Mouse (Mus musculus) embryonic fibroblast, embryonic 13.5 days (primary cell): Measurements from ENCODE around the gene Btbd35f12. TPM values are rescaled to one million over a fixed set of nuclear protein-coding genes. Genes with fewer than 3 reads are reported as not detected.
"Not testable (repeated sequence)": the region's sequence is repeated elsewhere in the genome, so short reads cannot be mapped to it uniquely, and the experiment has no call there.

Source experiments
- H3K27ac ChIP-seq: 2 replicates; pipeline ENCODE4 v1.5.1; 2012; ENCODE audit warnings: low read length, control low read depth, inconsistent platforms; ENCODE audit not compliant: insufficient read depth
- H3K4me1 ChIP-seq: 2 replicates; pipeline ENCODE4 v1.6.1; 2011; ENCODE audit warnings: low read length; ENCODE audit not compliant: control insufficient read depth, insufficient read depth
- H3K4me3 ChIP-seq: 2 replicates; pipeline ENCODE4 v1.5.1; 2011; ENCODE audit warnings: mild to moderate bottlenecking, control low read depth, low read length; ENCODE audit not compliant: insufficient read depth
- polyA plus RNA-seq: library from polyadenylated mRNA; stranded (reverse); fragments of >200 nt; gene quantifications from 2 replicates; pipeline ENCODE4 v1.2.4, GENCODE M21; 2011; ENCODE audit warnings: low read depth; ENCODE audit not compliant: missing spikeins, insufficient read length

Btbd35f12 gene
- polyA plus RNA-seq, result not detected in 2 replicates

DNA sequence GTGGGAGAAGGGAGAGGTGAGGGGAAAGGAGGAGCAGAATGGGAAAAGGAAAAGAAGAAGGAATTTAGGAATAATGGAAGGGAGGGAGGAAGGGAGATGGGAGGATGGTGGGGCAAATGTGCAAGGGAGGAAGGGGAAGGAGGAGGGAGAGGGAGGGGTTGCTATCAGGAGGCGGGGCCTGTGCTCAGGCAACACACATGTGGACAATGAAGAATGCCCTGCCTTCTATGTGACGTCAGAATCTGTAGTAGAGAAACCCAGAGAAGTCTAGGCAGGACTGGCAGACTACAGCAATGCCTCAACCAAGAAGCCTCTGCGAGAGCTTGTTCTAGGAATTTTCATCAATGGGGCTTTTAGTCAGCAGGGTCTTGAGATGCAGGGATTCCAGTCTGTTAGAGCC is at the start of gene Btbd35f12:
Gene Btbd35f12, plus strand, starts transcription at position 301 of the 400 bp plus-strand sequence.
- not testable (repeated sequence) for H3K4me1 ChIP-seq, H3K27ac ChIP-seq, H3K4me3 ChIP-seq

DNA sequence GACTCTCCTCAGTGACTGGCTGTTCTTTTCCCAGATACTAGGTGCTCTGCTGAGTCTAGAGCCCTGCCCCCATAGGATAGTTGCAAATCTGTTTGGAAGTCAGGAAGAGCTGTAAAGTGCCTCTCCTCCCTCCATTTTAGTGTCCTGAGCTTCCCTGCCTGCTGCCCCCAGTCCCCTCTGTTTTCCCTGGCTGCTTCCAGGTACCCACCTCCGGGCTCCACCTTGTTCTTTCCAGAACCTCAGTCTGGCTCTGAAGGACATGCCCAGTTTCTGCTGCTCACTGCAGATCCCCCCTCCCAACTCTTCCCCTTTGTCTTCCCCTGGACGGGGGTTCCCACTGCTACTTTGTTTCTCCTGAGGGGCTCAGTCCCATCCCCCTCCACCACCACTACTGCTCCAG is 40.1 kb downstream of the Btbd35f12 start:
- H3K4me3 ChIP-seq, H3K27ac ChIP-seq, H3K4me1 ChIP-seq: not testable (repeated sequence)

Other genes starting within 250 kb of the Btbd35f12 start
- not detected in 2 replicates for gene Spin2-ps6, start 78.5 kb upstream of the Btbd35f12 start, polyA plus RNA-seq